Mouse (Mus musculus) kidney, postnatal 0 days (tissue): ENCODE measurements around the gene Gstp3. TPM values are rescaled to one million over a fixed set of nuclear protein-coding genes. Genes with fewer than 3 reads are reported as not detected.
A peak's percentile ranks its signal among the peaks of the same experiment; 100 is the strongest.

Experiments used
- ATAC-seq: fragments of 200-750 bp; cut with Nextera tagmentation; replicated peaks from 2 replicates; pipeline ENCODE4 v1.8.0; 2017; ENCODE audit warnings: low read depth, moderate number of reproducible peaks, moderate TSS enrichment, moderate library complexity; ENCODE audit not compliant: low FRiP score
- DNase-seq: peaks from one replicate; pipeline ENCODE4 v3.0.0-alpha.2; 2016; ENCODE audit warnings: low spot score
- H3K27ac ChIP-seq: fragments of 300-500 bp; sonication (generic); 2 replicates; pipeline ENCODE4 v1.5.1; 2014; ENCODE audit warnings: mild to moderate bottlenecking
- H3K27me3 ChIP-seq: fragments of 300-500 bp; sonication (generic); 2 replicates; pipeline ENCODE4 v1.6.1; 2014; ENCODE audit warnings: low read length, mixed read lengths; ENCODE audit not compliant: insufficient read depth
- H3K36me3 ChIP-seq: fragments of 300-500 bp; sonication (generic); 2 replicates; pipeline ENCODE4 v1.6.1; 2014; ENCODE audit warnings: low read length, mixed read lengths; ENCODE audit not compliant: insufficient read depth
- H3K4me1 ChIP-seq: fragments of 300-500 bp; sonication (generic); replicated peaks from 2 replicates; pipeline ENCODE4 v1.6.1; 2014; ENCODE audit warnings: antibody characterized with exemption, low read length, mixed read lengths; ENCODE audit not compliant: insufficient read depth
- H3K4me2 ChIP-seq: fragments of 300-500 bp; sonication (generic); 2 replicates; pipeline ENCODE4 v1.6.1; 2014; ENCODE audit warnings: mild to moderate bottlenecking, low read length, moderate library complexity, mixed read lengths
- H3K4me3 ChIP-seq: fragments of 300-500 bp; sonication (generic); replicated peaks from 2 replicates; pipeline ENCODE4 v1.5.1; 2014; ENCODE audit warnings: low read depth, low read length
- H3K9ac ChIP-seq: fragments of 300-500 bp; sonication (generic); 2 replicates; pipeline ENCODE4 v1.6.1; 2014; ENCODE audit warnings: low read depth, low read length
- H3K9me3 ChIP-seq: fragments of 300-500 bp; sonication (generic); replicated peaks from 2 replicates; pipeline ENCODE4 v1.6.1; 2016; ENCODE audit warnings: low read length, inconsistent platforms, mixed read lengths
- CTCF ChIP-seq: IDR thresholded peaks from 2 replicates; pipeline ENCODE4 v1.5.1; 2016; ENCODE audit warnings: antibody characterized with exemption, low read depth, mild to moderate bottlenecking, moderate library complexity
- WGBS: fragments of 180-500 bp; shearing (Covaris S2); extraction: QIAGEN DNeasy Blood & Tissue Kit; methylation state at CpG from one replicate; pipeline ENCODE4 v1.1.7; 2014; 5-methylcytosine and 5-hydroxymethylcytosine counted together
- polyA plus RNA-seq: library from polyadenylated mRNA; unstranded; fragments of >200 nt; fragmentation: Nextera tagmentation; extraction: Ambion mirVana; gene quantifications from 2 replicates; pipeline ENCODE4 v1.2.1, GENCODE M21; 2015

Gstp3 gene
- polyA plus RNA-seq, 1 experiment from 2014 or later: not detected

DNA sequence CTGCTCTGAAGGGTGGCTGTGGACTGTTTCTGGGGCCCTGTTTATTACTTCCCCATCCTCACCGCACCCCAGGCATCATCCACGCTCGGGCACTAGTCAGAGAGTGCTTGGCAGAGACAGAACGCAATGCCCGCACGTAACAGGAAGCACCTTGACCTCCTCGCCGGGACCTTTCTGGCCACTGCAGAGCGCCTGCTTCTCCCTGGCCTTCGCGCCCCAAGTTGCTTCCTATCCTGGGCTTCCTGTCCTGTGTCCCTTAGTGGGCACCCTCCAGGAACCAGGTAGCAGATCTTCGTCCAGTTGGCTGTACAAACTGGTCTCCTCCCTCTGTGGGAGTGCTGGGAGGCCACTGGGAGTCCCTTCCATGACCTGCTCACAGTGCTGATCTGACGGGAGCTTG lies 39.1 kb upstream of the Gstp3 start:
- no peak for DNase-seq
- H3K9ac ChIP-seq: no peak overlapping the region
- no peak overlapping the region for H3K4me3 ChIP-seq
- peaks cover 26% of the 10 kb centered on the region; the same call in 1 of the 2 replicates for H3K4me1 ChIP-seq
- H3K9me3 ChIP-seq: no peaks in the 10 kb centered on the region
- WGBS: 77% methylated on average over 13 of the region's 13 CpGs
- H3K27ac ChIP-seq: no peak overlapping the region
- no peaks in the 10 kb centered on the region for H3K36me3 ChIP-seq
- no peak for ATAC-seq
- no peak for TF ChIP-seq CTCF
- no peaks in the 10 kb centered on the region for H3K27me3 ChIP-seq
- no peak overlapping the region; the same call in 1 of the 2 replicates for H3K4me2 ChIP-seq

DNA sequence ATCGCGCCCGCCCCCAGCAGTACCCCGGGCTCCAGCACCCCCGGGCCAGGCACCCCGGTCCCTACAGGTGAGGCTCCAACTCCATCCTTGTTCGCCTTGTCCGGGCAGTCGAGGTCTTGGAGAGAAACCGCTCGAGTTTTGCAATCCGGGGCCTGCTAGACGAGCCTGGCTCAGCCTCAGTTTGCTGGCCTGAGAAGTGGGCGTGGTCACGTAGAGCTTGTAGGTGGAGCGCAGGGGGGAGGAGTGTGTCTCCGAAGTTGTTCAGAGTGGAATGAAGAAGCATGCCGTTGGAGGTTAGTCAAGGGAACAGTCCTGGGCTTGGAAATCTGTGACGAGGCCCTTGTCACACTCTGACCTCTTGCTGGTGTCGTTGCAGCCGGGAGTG lies 38.1 kb upstream of the Gstp3 start:
- Histone ChIP-seq H3K4me2 (peak overlapping the region; percentile 73), H3K27me3 (no peaks in the 10 kb centered on the region), H3K4me3 (peak overlapping the region; percentile 52), H3K9ac (peak overlapping the region; percentile 56), H3K36me3 (no peaks in the 10 kb centered on the region), H3K27ac (peak overlapping the region; percentile 75; the same call in 1 of the 2 replicates), H3K9me3 (no peaks in the 10 kb centered on the region), H3K4me1 (peaks cover 26% of the 10 kb centered on the region; the same call in 1 of the 2 replicates)
- ATAC-seq: peak; percentile 33
- peak; percentile 82 for DNase-seq
- WGBS: 2% methylated on average over 21 of the region's 21 CpGs
- no peak for TF ChIP-seq CTCF

DNA sequence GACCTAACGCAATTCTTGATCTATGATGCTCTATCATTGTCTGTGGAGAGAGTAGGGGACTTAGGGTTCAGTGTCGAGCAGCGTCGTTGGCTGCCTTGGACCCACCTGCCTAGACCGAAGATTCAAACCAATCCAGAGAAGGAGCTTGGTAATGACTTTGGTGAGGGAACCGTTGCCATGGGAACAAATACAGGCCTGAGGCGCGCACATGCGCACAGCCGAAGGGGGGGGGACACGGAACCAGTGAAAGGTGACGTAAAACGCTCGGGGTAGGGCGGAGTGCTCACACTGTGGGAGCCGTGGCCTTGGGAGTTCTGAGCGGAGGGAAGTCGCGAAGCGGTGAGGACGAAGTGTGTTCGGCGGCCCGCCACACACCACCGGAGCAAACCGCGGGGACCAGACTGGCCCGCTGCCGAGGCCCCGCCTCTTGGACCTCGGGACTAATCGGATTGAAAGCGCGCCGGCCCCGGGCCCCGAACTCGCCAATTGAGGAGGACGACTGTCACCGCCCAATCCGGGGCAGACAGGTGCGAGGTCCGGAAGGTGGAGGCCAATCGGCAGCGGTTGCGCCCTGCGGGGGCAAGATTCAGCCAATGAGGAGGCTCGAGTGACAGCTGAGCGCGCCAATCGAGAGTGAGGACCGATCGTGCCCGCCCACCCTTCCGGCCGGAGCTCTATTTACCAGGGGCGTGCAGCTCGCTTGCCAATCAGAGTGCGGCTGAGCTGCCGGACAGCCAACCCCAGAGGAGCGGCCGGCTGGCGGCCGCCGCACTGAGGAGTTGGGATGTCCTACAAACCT lies 37.5 kb upstream of the Gstp3 start, which contains the start of gene Cdk2ap2:
Gene Cdk2ap2 (plus strand): TSS at position 541 of the 799 bp plus-strand sequence.
- Histone ChIP-seq H3K36me3 (no peaks in the 10 kb centered on the region), H3K4me1 (peaks cover 26% of the 10 kb centered on the region; the same call in 1 of the 2 replicates), H3K27me3 (no peaks in the 10 kb centered on the region), H3K9ac (peak within 1 kb of the TSS; percentile 66), H3K9me3 (no peaks in the 10 kb centered on the region), H3K4me3 (peak within 1 kb of the TSS; percentile 52), H3K4me2 (peak within 1 kb of the TSS; percentile 73), H3K27ac (peak within 1 kb of the TSS; percentile 91)
- peak; percentile 92 for ATAC-seq
- under 1% methylated on average over 61 of the region's 65 CpGs for WGBS
- DNase-seq: peak; percentile 97
- TF ChIP-seq CTCF: no peak

DNA sequence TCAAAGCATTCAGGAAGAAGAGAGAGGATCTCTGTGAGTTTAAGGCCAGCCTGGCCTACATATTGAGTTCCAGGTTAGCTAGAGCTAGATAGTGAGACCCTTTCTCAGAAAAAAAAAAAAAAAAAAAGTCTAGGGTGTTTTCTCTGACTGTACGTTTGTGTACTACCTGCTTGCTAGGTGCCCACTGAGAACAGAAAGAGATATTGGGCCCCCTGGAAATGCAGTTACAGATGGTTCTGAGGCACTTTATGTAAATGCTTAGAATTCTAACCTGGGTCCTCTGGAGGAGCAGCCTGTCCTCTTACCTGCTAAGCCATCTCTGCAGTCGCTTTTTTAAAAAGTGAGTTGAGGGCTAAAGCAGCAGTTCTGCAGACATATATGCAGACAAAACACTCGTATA lies 36.4 kb upstream of the Gstp3 start:
- H3K9ac ChIP-seq: no peak overlapping the region
- no peak overlapping the region for H3K27ac ChIP-seq
- no peak for ATAC-seq
- 79% methylated on average over 3 of the region's 3 CpGs for whole genome bisulfite sequencing
- no peak overlapping the region for H3K4me2 ChIP-seq
- DNase-seq: no peak
- H3K4me3 ChIP-seq: no peak overlapping the region
- peaks cover 20% of the 10 kb centered on the region; the same call in 1 of the 2 replicates for H3K4me1 ChIP-seq
- H3K27me3 ChIP-seq: no peaks in the 10 kb centered on the region
- H3K36me3 ChIP-seq: no peaks in the 10 kb centered on the region
- no peaks in the 10 kb centered on the region for H3K9me3 ChIP-seq
- no peak for TF ChIP-seq CTCF

DNA sequence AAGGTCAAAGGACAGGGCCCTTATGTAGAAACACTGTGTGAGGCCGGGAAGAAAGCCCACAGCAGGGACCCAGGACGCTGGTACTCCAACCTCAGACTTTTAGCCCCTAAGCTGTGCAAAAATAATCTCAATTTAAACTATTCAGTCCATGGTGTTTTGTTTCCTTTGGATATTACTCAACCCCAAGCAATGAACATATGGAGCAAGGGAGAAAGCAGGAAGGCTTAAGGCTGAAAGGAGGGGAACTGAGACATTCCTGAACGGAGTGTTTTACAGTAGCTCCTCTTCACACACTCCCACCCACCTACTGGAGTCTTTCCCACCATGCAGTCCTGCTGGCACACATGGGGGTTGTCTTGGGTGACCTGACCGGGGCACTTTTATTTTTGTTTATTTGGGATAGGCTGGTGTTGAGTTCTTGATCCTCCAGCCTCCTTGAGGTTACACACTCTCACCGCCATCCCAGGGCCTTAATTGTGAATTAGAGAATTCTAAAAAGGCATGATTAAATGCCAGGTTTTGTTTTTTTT lies 35.5 kb upstream of the Gstp3 start:
- Histone ChIP-seq H3K4me1 (peaks cover 16% of the 10 kb centered on the region; the same call in 1 of the 2 replicates), H3K4me2 (no peak overlapping the region), H3K4me3 (no peak overlapping the region), H3K27ac (no peak overlapping the region), H3K27me3 (no peaks in the 10 kb centered on the region), H3K36me3 (no peaks in the 10 kb centered on the region), H3K9ac (no peak overlapping the region), H3K9me3 (no peaks in the 10 kb centered on the region)
- DNase-seq: no peak
- 76% methylated on average over 5 of the region's 5 CpGs for WGBS
- ATAC-seq: no peak
- TF ChIP-seq CTCF: no peak

DNA sequence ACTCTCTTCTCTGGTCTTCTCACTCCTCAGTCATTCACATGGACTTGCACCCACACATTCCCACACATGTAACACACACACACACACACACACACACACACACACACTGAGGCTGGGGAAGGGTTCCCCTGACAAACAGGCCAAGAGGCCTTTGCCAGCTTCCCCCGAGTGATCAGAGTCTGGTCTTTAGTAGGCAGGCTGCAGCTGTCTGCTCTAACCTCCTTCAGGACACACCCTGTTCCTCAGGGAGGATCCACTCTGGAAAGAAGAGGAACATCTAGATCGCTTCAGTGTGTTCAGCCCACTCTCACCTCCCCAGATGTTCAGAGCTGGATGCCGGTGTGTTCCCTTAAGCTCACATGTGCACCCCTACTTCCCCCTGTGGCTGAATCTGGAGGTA lies 35.0 kb upstream of the Gstp3 start:
- ATAC-seq (no peak), DNase-seq (no peak)
- no peak overlapping the region for H3K9ac ChIP-seq
- H3K4me2 ChIP-seq: no peak overlapping the region
- WGBS: 85% methylated on average over 3 of the region's 3 CpGs
- no peak overlapping the region for H3K27ac ChIP-seq
- H3K36me3 ChIP-seq: no peaks in the 10 kb centered on the region
- no peak for TF ChIP-seq CTCF
- H3K27me3 ChIP-seq: no peaks in the 10 kb centered on the region
- H3K9me3 ChIP-seq: no peaks in the 10 kb centered on the region
- H3K4me3 ChIP-seq: no peak overlapping the region
- H3K4me1 ChIP-seq: peaks cover 11% of the 10 kb centered on the region; the same call in 1 of the 2 replicates
